Mouse (Mus musculus) lung, adult 2 months (tissue): ENCODE measurements at regions not wholly inside any gene's neighbourhood (a gene's known extent, or its start where the extent isn't known, plus 50 kb on each side); places are given as distances from the start of the nearest gene placed in this dataset.

ENCODE experiments used
- DNase-seq: peaks from one replicate; pipeline ENCODE4 v3.0.0; 2022
- H3K4me1 ChIP-seq: fragments of 200-500 bp; 2 replicates; pipeline ENCODE4 v1.6.1; 2011; ENCODE audit warnings: low read length; ENCODE audit not compliant: control insufficient read depth, insufficient read depth
- H3K4me3 ChIP-seq: fragments of 200-500 bp; replicated peaks from 2 replicates; pipeline ENCODE3; 2011; ENCODE audit warnings: low read depth, mild to moderate bottlenecking, control low read depth, low read length; ENCODE audit errors: extremely low read depth
- CTCF ChIP-seq: fragments of 200-500 bp; IDR thresholded peaks from 2 replicates; pipeline ENCODE4 v1.5.1; 2011; ENCODE audit warnings: mild to moderate bottlenecking, low read length, control low read depth; ENCODE audit not compliant: insufficient read depth
- POLR2A ChIP-seq: fragments of 200-500 bp; IDR thresholded peaks from 2 replicates; pipeline ENCODE4 v1.6.1; 2011; ENCODE audit warnings: low read depth, mild to moderate bottlenecking, control low read depth, low read length, borderline replicate concordance; ENCODE audit errors: extremely low read depth
- WGBS: fragments of 180-500 bp; shearing (Covaris S2); methylation state at CpG from one replicate; pipeline ENCODE4 v1.1.7; 2018; 5-methylcytosine and 5-hydroxymethylcytosine counted together

GRCm38 (mm10) chr10:17416121-17416520 is 306.9 kb upstream of the Cited2 start:
- TF ChIP-seq CTCF (no peak), POLR2A (no peak)
- Histone ChIP-seq H3K4me1 (peaks cover 2% of the 10 kb centered on the region; the same call in 1 of the 2 replicates), H3K4me3 (no peak overlapping the region)
- WGBS: 75% methylated on average over 1 of the region's 1 CpGs
- no peak for DNase-seq

DNA sequence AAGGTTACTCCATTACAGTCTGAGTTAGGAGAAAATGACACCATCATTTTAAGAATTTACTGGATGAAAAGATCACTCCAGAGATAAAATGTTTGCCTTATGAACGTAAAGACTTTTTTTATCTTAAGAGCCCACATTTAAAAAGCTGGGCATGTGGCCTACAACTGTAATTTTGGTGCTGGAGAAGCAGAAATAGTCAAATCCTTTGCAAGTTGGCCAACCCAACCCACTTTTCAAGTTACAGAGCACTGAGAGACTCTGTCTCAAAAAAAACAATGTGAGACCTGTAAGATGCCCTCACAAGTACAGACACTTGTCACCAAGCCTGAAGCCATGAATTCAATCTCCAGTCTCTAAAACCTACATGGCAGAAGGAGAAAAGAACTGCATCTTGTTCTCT is 305.6 kb upstream of the Cited2 start:
- TF ChIP-seq CTCF (no peak), POLR2A (no peak)

DNA sequence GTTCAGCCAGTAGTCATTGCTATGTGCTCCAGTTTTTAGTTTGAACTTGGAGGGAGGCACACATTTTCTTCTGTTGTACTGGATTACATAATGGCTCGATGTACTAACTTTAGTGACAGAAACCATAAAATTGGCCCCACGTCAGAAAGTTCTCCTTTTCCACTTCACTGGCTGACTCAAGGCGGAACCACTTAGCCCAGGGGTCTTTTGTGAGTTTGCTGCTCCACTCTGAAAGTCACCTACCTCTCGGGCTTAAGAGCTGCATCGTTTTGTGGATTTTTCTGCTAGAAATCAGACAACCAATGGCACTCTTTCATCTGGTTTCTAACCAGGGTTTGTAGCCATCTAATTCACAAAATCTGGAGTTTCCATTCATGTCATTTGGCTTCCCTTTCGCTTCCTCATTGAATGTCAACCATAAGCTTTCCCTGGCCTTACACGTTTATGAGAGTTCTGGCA is 304.8 kb upstream of the Cited2 start:
- no peak overlapping the region for H3K4me3 ChIP-seq
- TF ChIP-seq CTCF: no peak
- TF ChIP-seq POLR2A: no peak
- WGBS: 53% methylated on average over 7 of the region's 7 CpGs
- no peak for DNase-seq
- H3K4me1 ChIP-seq: peaks cover 2% of the 10 kb centered on the region; the same call in 1 of the 2 replicates

More for the DNA sequence above, 305.6 kb upstream of the Cited2 start:
- no peak overlapping the region for H3K4me3 ChIP-seq
- no peak for DNase-seq
- 69% methylated on average over 1 of the region's 1 CpGs for WGBS
- peaks cover 2% of the 10 kb centered on the region; the same call in 1 of the 2 replicates for H3K4me1 ChIP-seq

DNA sequence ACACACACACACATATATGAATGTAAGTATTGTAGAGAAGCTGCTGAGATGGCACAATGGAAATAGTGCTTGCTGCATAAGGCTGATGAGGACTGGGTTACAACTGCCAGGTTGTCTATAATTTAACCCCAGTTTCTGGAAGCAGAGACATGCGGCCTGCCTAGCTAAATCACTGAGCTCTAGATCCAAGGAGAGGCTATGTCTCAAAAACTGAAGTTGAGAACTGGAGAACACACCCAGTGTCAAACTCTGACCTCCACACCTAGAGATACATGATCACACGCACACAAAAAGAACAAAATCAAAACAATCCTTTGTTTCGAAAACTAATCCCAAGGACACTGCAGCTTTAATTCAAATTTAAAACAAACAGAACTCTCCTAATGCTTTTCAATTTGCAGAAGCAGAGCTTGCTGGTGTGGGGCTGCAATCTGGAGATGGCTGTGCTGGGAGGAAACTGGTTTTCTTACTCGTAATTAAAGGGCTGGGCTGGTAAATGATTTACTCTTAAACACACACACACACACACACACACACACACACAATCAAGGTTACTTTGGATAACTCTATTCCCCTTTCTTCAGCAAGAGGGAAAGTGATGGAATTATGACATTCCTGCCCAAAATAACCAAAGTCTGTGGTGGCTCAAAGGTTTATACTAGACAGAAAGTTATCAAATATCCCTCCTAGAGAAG is 299.3 kb upstream of the Cited2 start:
- DNase-seq: no peak
- Histone ChIP-seq H3K4me1 (no peaks in the 10 kb centered on the region), H3K4me3 (no peak overlapping the region)
- WGBS: 41% methylated on average over 4 of the region's 4 CpGs
- TF ChIP-seq POLR2A (no peak), CTCF (no peak)

GRCm38 (mm10) chr10:17426197-17426596 is 296.8 kb upstream of the Cited2 start:
- Histone ChIP-seq H3K4me3 (no peak overlapping the region), H3K4me1 (no peaks in the 10 kb centered on the region)
- DNase-seq: no peak
- WGBS: 49% methylated on average over 3 of the region's 3 CpGs
- TF ChIP-seq CTCF: no peak
- TF ChIP-seq POLR2A: no peak

GRCm38 (mm10) chr10:17427316-17427715 is 295.7 kb upstream of the Cited2 start:
- no peak overlapping the region for H3K4me3 ChIP-seq
- TF ChIP-seq CTCF: no peak
- no peak for TF ChIP-seq POLR2A
- no peaks in the 10 kb centered on the region for H3K4me1 ChIP-seq
- DNase-seq: no peak

DNA sequence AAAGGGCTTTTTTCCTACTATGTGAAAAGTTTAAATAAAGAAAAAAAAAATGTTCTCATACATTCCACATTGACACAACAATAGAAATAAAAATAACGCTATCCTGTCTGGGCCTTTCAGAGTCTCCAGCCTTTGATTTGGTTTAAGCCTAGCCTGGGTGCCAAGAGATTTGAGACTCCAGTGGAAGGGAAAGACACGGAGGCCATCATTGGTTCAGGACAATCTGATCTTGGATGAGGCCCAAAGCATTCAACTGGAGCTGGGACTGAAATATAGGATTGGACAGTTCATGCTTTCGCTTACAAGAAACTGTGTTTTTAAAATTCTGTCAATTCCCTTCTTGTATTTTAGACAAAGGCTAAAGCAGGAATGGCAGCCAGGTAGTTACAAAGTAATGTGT is 294.7 kb upstream of the Cited2 start:
- WGBS: 61% methylated on average over 3 of the region's 3 CpGs
- DNase-seq: no peak

GRCm38 (mm10) chr10:17431068-17431467 is 291.9 kb upstream of the Cited2 start:
- Histone ChIP-seq H3K4me1 (no peaks in the 10 kb centered on the region), H3K4me3 (no peak overlapping the region)
- DNase-seq: no peak
- 58% methylated on average over 8 of the region's 8 CpGs for WGBS
- TF ChIP-seq CTCF (no peak), POLR2A (no peak)

More for the DNA sequence above, 294.7 kb upstream of the Cited2 start:
- TF ChIP-seq CTCF (no peak), POLR2A (no peak)
- H3K4me1 ChIP-seq: no peaks in the 10 kb centered on the region
- no peak overlapping the region for H3K4me3 ChIP-seq

DNA sequence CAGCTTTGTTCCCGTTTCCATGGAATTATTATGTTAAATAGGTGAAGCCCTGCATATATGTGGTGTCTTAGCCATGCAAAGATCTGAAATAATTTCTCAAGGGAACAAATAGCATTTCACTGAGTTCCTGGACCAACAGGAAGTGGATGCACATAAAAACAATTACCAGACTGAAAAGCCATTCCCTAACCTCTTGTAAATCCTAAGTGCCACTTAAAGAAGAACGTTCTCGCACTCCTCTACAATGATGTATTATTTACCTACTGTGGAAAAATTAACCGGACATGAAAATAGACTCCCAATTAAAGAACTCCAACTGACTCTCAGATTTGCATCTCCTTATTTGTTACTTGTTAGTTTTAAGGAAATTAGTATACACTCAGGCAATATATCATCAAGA is 288.9 kb upstream of the Cited2 start:
- Histone ChIP-seq H3K4me1 (no peaks in the 10 kb centered on the region), H3K4me3 (no peak overlapping the region)
- 72% methylated on average over 4 of the region's 4 CpGs for WGBS
- TF ChIP-seq CTCF (no peak), POLR2A (no peak)
- no peak for DNase-seq

DNA sequence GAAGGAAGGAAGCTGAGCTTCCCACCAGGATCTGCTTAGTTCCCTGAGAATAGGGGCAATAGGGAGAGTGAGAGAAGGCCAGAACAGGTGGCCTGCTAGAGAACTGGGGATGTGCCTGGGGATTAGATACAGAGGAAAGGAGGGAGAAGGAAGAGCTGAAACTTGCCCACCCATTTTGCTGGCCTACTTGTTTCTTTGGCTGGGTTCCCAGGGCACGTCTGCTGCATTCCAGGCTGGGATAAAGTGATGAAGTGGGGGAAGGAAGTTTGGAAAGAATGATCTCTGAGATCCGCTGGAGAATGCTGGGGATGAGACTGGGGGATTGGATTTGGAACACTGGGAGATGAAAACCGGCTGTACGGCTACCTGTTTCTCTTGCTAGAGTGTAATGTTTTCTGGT is 272.8 kb upstream of the Cited2 start:
- no peak for DNase-seq
- H3K4me1 ChIP-seq: no peaks in the 10 kb centered on the region; the same call in 1 of the 2 replicates

More for the DNA sequence above, 272.8 kb upstream of the Cited2 start:
- TF ChIP-seq CTCF (no peak), POLR2A (no peak)
- no peak overlapping the region for H3K4me3 ChIP-seq
- 62% methylated on average over 4 of the region's 4 CpGs for WGBS
